Mouse (Mus musculus) bone marrow macrophage, adult 2 months (primary cell): Measurements from ENCODE around the gene Pip5k1b. TPM values are rescaled to one million over a fixed set of nuclear protein-coding genes. Genes with fewer than 3 reads are reported as not detected.

Experiments
- H3K27ac ChIP-seq: 2 replicates; pipeline ENCODE4 v1.5.1; 2012; ENCODE audit warnings: low read depth, low read length; ENCODE audit not compliant: insufficient read depth
- H3K4me1 ChIP-seq: 2 replicates; pipeline ENCODE4 v1.6.1; 2012; ENCODE audit warnings: low read length; ENCODE audit not compliant: control insufficient read depth, insufficient read depth
- H3K4me3 ChIP-seq: 2 replicates; pipeline ENCODE4 v1.5.1; 2012; ENCODE audit warnings: mild to moderate bottlenecking, low read length, moderate library complexity; ENCODE audit not compliant: insufficient read depth
- CTCF ChIP-seq: IDR thresholded peaks from 2 replicates; pipeline ENCODE4 v1.5.1; 2012; ENCODE audit warnings: low read depth, mild to moderate bottlenecking, low read length, moderate library complexity
- POLR2A ChIP-seq: IDR thresholded peaks from 2 replicates; pipeline ENCODE4 v1.6.1; 2012; ENCODE audit warnings: mild to moderate bottlenecking, low read depth, low read length, borderline replicate concordance
- polyA plus RNA-seq: library from polyadenylated mRNA; stranded (reverse); fragments of >200 nt; gene quantifications from 2 replicates; pipeline ENCODE4 v1.2.4, GENCODE M21; 2012; ENCODE audit not compliant: missing spikeins, insufficient read depth, insufficient read length

Gene Pip5k1b
- polyA plus RNA-seq, 1 experiment, result not detected

- no peak for TF ChIP-seq POLR2A
- TF ChIP-seq CTCF, result no peak
- H3K4me1 ChIP-seq, result no peaks in the 10 kb centered on the region
These were observed 52.8 kb downstream of the Pip5k1b start for GRCm38 (mm10) chr19:24502736-24503421.

GRCm38 (mm10) chr19:24501525-24501924 lies 54.1 kb downstream of the Pip5k1b start:
- Histone ChIP-seq H3K4me3 (no peak overlapping the region), H3K27ac (no peak overlapping the region), H3K4me1 (no peaks in the 10 kb centered on the region)
- TF ChIP-seq POLR2A (no peak), CTCF (no peak)

More at GRCm38 (mm10) chr19:24502736-24503421, 52.8 kb downstream of the Pip5k1b start:
- no peak overlapping the region for H3K27ac ChIP-seq
- H3K4me3 ChIP-seq, result no peak overlapping the region

- Histone ChIP-seq H3K4me1 (no peaks in the 10 kb centered on the region), H3K27ac (no peak overlapping the region), H3K4me3 (no peak overlapping the region)
- TF ChIP-seq CTCF (no peak), POLR2A (no peak)
These were observed 55.2 kb downstream of the Pip5k1b start for GRCm38 (mm10) chr19:24500431-24500830.

- H3K27ac ChIP-seq, result no peak overlapping the region
- H3K4me3 ChIP-seq, result no peak overlapping the region
- TF ChIP-seq CTCF, result no peak
- no peak for TF ChIP-seq POLR2A
- no peaks in the 10 kb centered on the region; the same call in 1 of the 2 replicates for H3K4me1 ChIP-seq
These were observed 56.4 kb downstream of the Pip5k1b start for GRCm38 (mm10) chr19:24499291-24499690.

GRCm38 (mm10) chr19:24493887-24494286 lies 61.8 kb downstream of the Pip5k1b start:
- Histone ChIP-seq H3K27ac (no peak overlapping the region), H3K4me3 (no peak overlapping the region), H3K4me1 (no peaks in the 10 kb centered on the region; the same call in 1 of the 2 replicates)
- no peak for TF ChIP-seq POLR2A
- no peak for TF ChIP-seq CTCF

GRCm38 (mm10) chr19:24491824-24492223 lies 63.8 kb downstream of the Pip5k1b start:
- no peak overlapping the region for H3K27ac ChIP-seq
- H3K4me3 ChIP-seq, result no peak overlapping the region
- TF ChIP-seq CTCF (no peak), POLR2A (no peak)
- H3K4me1 ChIP-seq, result no peaks in the 10 kb centered on the region; the same call in 1 of the 2 replicates

GRCm38 (mm10) chr19:24490275-24490674 lies 65.4 kb downstream of the Pip5k1b start:
- TF ChIP-seq CTCF (no peak), POLR2A (no peak)
- Histone ChIP-seq H3K4me3 (no peak overlapping the region), H3K27ac (no peak overlapping the region), H3K4me1 (no peaks in the 10 kb centered on the region; the same call in 1 of the 2 replicates)

- Histone ChIP-seq H3K4me1 (no peaks in the 10 kb centered on the region), H3K4me3 (no peak overlapping the region), H3K27ac (no peak overlapping the region)
- no peak for TF ChIP-seq CTCF
- no peak for TF ChIP-seq POLR2A
These were observed 69.0 kb downstream of the Pip5k1b start for GRCm38 (mm10) chr19:24486433-24487296.

GRCm38 (mm10) chr19:24484612-24485194 lies 71.0 kb downstream of the Pip5k1b start:
- no peak overlapping the region for H3K27ac ChIP-seq
- no peak overlapping the region for H3K4me3 ChIP-seq
- TF ChIP-seq CTCF (no peak), POLR2A (no peak)
- H3K4me1 ChIP-seq, result no peaks in the 10 kb centered on the region

- Histone ChIP-seq H3K4me3 (no peak overlapping the region), H3K4me1 (peaks cover 3% of the 10 kb centered on the region; the same call in 1 of the 2 replicates), H3K27ac (no peak overlapping the region)
- TF ChIP-seq CTCF (no peak), POLR2A (no peak)
These were observed 74.8 kb downstream of the Pip5k1b start for GRCm38 (mm10) chr19:24480916-24481315.
